Mouse (Mus musculus): ENCODE data around the gene Tspo. TPM values are rescaled to one million over a fixed set of nuclear protein-coding genes. Genes with fewer than 3 reads are reported as not detected.

Gene Tspo
- total RNA-seq, 4 experiments from 2014 or later: 57.1 to 66.2 (median 60.4) TPM

- no peak for DNase-seq (ENCODE audit: low spot score)
These were observed 19.5 kb downstream of the Tspo start for GRCm38 (mm10) chr15:83582931-83583330.

GRCm38 (mm10) chr15:83583419-83584156, 20.2 kb downstream of the Tspo start:
- peak; percentile 48 for DNase-seq (ENCODE audit: low spot score)

- no peak for DNase-seq (ENCODE audit: low spot score)
These were observed 21.4 kb downstream of the Tspo start for GRCm38 (mm10) chr15:83584741-83585220.

- no peak for DNase-seq (ENCODE audit: low spot score)
These were observed 27.4 kb downstream of the Tspo start for GRCm38 (mm10) chr15:83590841-83591240.

- DNase-seq (ENCODE audit: low spot score): no peak
These were observed 28.4 kb downstream of the Tspo start for GRCm38 (mm10) chr15:83591758-83592157.

- no peak for DNase-seq (ENCODE audit: low spot score)
These were observed 29.1 kb downstream of the Tspo start for GRCm38 (mm10) chr15:83592260-83593188.

GRCm38 (mm10) chr15:83593189-83593585, 29.8 kb downstream of the Tspo start:
- DNase-seq (ENCODE audit: low spot score): no peak

GRCm38 (mm10) chr15:83593702-83594512, 30.5 kb downstream of the Tspo start:
- no peak for DNase-seq (ENCODE audit: low spot score)

GRCm38 (mm10) chr15:83594513-83595363, 31.3 kb downstream of the Tspo start, which contains the start of gene Ttll12:
TSS of gene Ttll12 (minus strand) at chr15:83595157.
- peak; percentile 93 for DNase-seq (ENCODE audit: low spot score)

- DNase-seq (ENCODE audit: low spot score): no peak
These were observed 31.9 kb downstream of the Tspo start for GRCm38 (mm10) chr15:83595364-83595711.

GRCm38 (mm10) chr15:83596833-83597232, 33.4 kb downstream of the Tspo start:
- DNase-seq (ENCODE audit: low spot score): no peak

GRCm38 (mm10) chr15:83601185-83601584, 37.8 kb downstream of the Tspo start:
- no peak for DNase-seq (ENCODE audit: low spot score)

GRCm38 (mm10) chr15:83602372-83603045, 39.1 kb downstream of the Tspo start:
- peak; percentile 47 for DNase-seq (ENCODE audit: low spot score)

- DNase-seq (ENCODE audit: low spot score): no peak
These were observed 39.6 kb downstream of the Tspo start for GRCm38 (mm10) chr15:83603046-83603396.

- no peak for DNase-seq (ENCODE audit: low spot score)
These were observed 40.0 kb downstream of the Tspo start for GRCm38 (mm10) chr15:83603426-83603825.

GRCm38 (mm10) chr15:83606216-83606615, 42.8 kb downstream of the Tspo start:
- no peak for DNase-seq (ENCODE audit: low spot score)

- no peak for DNase-seq (ENCODE audit: low spot score)
These were observed 43.3 kb downstream of the Tspo start for GRCm38 (mm10) chr15:83606700-83607099.

GRCm38 (mm10) chr15:83607115-83607802, 43.9 kb downstream of the Tspo start:
- DNase-seq (ENCODE audit: low spot score): peak; percentile 74

- DNase-seq (ENCODE audit: low spot score): no peak
These were observed 51.9 kb downstream of the Tspo start for GRCm38 (mm10) chr15:83615245-83615644.

All from heart, adult 8-10 months (tissue).